Mouse (Mus musculus) midbrain, embryonic 14.5 days (tissue): ENCODE data around the gene Ublcp1. TPM values are rescaled to one million over a fixed set of nuclear protein-coding genes. Genes with fewer than 3 reads are reported as not detected.

Experiments
- ATAC-seq: fragments of 200-750 bp; cut with Nextera tagmentation; 2 replicates; pipeline ENCODE4 v1.8.0; 2017; ENCODE audit warnings: moderate number of reproducible peaks, moderate library complexity; ENCODE audit not compliant: low FRiP score, low TSS enrichment
- DNase-seq: peaks from one replicate; pipeline ENCODE4 v3.0.0-alpha.2; 2015
- H3K27ac ChIP-seq: fragments of 300-500 bp; sonication (generic); replicated peaks from 2 replicates; pipeline ENCODE4 v1.5.1; 2014; ENCODE audit warnings: mild to moderate bottlenecking, low read depth, low read length, moderate library complexity
- H3K27me3 ChIP-seq: fragments of 300-500 bp; sonication (generic); 2 replicates; pipeline ENCODE4 v1.6.1; 2014; ENCODE audit warnings: low read length, control low read depth, mixed read lengths; ENCODE audit not compliant: control insufficient read depth, insufficient read depth
- H3K36me3 ChIP-seq: fragments of 300-500 bp; sonication (generic); 2 replicates; pipeline ENCODE4 v1.6.1; 2014; ENCODE audit warnings: low read length, control low read depth; ENCODE audit not compliant: control insufficient read depth, insufficient read depth
- H3K4me1 ChIP-seq: fragments of 300-500 bp; sonication (generic); 2 replicates; pipeline ENCODE4 v1.6.1; 2014; ENCODE audit warnings: mild to moderate bottlenecking, antibody characterized with exemption, low read length, control low read depth; ENCODE audit not compliant: control insufficient read depth, insufficient read depth
- H3K4me2 ChIP-seq: fragments of 300-500 bp; sonication (generic); 2 replicates; pipeline ENCODE4 v1.6.1; 2014; ENCODE audit warnings: mild to moderate bottlenecking, low read length, moderate library complexity
- H3K4me3 ChIP-seq: fragments of 300-500 bp; sonication (generic); replicated peaks from 2 replicates; pipeline ENCODE4 v1.5.1; 2014; ENCODE audit warnings: low read depth, low read length
- H3K9ac ChIP-seq: fragments of 300-500 bp; sonication (generic); replicated peaks from 2 replicates; pipeline ENCODE4 v1.6.1; 2014; ENCODE audit warnings: mild to moderate bottlenecking, low read length, moderate library complexity
- H3K9me3 ChIP-seq: fragments of 300-500 bp; sonication (generic); 2 replicates; pipeline ENCODE4 v1.6.1; 2016; ENCODE audit warnings: low read length, control low read depth, mixed read lengths; ENCODE audit not compliant: control insufficient read depth
- WGBS: fragments of 180-500 bp; shearing (Covaris S2); extraction: QIAGEN DNeasy Blood & Tissue Kit; methylation state at CpG from one replicate; pipeline ENCODE4 v1.1.7; 2014; 5-methylcytosine and 5-hydroxymethylcytosine counted together
- polyA plus RNA-seq: library from polyadenylated mRNA; unstranded; fragments of >200 nt; fragmentation: Nextera tagmentation; extraction: Ambion mirVana; gene quantifications from 2 replicates; pipeline ENCODE4 v1.2.1, GENCODE M21; 2014

Ublcp1 gene
- polyA plus RNA-seq = 64.1 and 72.8 TPM in 2 replicates

DNA sequence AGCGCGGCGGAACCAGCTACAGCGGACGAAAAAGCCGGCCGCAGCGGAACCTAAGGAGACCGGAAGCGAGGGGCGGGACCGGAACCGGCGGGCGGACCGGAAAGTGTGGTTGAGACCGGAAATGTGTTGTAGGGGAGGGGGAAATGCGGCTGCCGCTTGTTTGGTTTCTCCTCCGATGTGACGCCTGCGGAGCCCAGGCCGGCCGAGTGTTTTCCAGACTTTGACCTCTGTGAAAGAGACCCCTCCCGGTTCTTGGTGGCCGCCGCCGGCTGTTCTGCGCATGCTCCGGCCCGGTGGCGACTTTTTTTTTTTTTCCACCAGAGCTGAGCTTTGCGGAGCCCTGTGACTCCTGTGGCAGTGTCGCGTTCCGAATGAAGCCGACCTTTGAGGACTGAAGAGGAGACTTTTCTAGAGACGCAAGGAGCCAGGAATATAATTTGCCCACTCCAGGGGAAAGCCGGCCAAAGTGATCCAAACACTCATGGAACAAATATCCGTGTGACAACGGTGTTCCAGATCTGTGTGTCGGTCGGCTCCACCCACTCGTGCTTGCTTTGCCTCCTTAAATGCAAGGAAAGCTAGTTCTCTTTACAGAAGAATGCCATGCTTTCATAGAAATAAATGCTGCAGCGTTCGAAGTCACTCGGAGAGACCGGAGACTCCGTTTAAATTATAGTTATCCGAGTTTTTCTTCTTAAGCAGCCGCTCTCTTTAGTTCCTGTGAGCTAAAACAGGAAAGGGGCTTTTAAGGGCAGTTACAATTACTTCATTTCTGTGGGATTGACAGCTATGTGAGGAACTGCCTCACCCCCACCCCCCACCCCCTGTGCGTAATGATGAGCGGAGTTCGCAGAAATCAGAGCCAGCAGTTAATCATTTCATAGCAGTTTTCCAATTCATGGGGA lies at the start of gene Ublcp1:
Ublcp1 (minus strand) TSS at position 67 of the 905 bp plus-strand sequence.
- H3K27ac ChIP-seq = peak within 1 kb of the TSS; percentile 84
- peak within 1 kb of the TSS; percentile 96 for H3K4me3 ChIP-seq
- peaks cover 12% of the 10 kb centered on the region; the same call in 1 of the 2 replicates for H3K4me1 ChIP-seq
- under 1% methylated on average over 54 of the region's 54 CpGs for WGBS
- H3K9me3 ChIP-seq = no peaks in the 10 kb centered on the region
- H3K36me3 ChIP-seq = peaks cover 4% of the 10 kb centered on the region; the same call in 1 of the 2 replicates
- peak within 1 kb of the TSS; percentile 94 for H3K4me2 ChIP-seq
- DNase-seq = peak; percentile 95
- H3K9ac ChIP-seq = peak within 1 kb of the TSS; percentile 94
- no peaks in the 10 kb centered on the region for H3K27me3 ChIP-seq
- peak; percentile 93 for ATAC-seq

DNA sequence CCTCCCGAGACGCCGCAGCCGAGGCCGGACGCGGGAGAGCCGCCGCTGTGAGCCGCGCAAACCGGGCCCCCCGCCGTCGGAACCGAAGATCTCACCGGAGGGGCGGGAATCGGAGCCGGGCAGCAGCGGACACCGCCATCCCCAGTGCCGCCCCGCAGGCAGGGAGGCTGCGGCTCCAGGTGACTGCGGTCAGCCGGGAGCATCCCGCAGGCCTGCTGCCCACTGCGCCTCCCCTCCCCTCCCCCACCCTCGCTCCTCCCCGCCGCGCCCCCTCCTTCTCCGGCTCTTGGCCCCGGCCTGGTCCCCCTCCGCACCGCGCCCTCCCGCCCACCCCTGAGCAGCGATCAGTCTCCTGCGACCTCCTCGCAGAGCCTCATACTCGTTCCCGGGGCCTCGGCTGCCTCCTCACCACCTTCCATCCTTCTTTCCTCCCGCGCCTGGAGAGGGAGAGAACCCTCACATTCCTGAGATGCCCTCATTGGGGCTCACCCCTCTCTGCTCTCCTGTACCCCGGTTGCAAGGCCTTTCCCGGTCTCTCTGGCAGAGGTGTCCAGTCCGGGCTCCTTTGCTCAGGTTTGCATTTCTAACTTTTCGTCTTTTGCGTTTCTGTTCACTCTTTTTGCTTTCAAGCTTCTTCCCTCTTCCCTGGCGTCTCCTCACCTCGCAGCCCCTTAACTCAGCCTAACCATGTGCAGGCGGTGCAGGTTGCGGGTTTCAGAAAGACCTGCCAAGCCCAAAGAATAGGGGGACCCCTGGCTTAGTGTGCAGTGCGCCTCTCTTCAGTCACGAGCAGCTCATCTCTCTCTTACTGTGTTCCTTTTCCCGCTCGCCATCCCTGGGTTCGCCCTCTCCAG lies 49.0 kb upstream of the Ublcp1 start:
- H3K27me3 ChIP-seq = no peaks in the 10 kb centered on the region
- H3K4me2 ChIP-seq = peak overlapping the region; percentile 85
- peak overlapping the region; percentile 95 for H3K27ac ChIP-seq
- no peaks in the 10 kb centered on the region for H3K36me3 ChIP-seq
- H3K4me3 ChIP-seq = peak overlapping the region; percentile 97
- DNase-seq (peak; percentile 67), ATAC-seq (peak; percentile 63)
- peaks cover 13% of the 10 kb centered on the region; the same call in 1 of the 2 replicates for H3K4me1 ChIP-seq
- H3K9ac ChIP-seq = peak overlapping the region; percentile 96
- H3K9me3 ChIP-seq = no peaks in the 10 kb centered on the region
- under 1% methylated on average over 51 of the region's 61 CpGs for whole genome bisulfite sequencing

DNA sequence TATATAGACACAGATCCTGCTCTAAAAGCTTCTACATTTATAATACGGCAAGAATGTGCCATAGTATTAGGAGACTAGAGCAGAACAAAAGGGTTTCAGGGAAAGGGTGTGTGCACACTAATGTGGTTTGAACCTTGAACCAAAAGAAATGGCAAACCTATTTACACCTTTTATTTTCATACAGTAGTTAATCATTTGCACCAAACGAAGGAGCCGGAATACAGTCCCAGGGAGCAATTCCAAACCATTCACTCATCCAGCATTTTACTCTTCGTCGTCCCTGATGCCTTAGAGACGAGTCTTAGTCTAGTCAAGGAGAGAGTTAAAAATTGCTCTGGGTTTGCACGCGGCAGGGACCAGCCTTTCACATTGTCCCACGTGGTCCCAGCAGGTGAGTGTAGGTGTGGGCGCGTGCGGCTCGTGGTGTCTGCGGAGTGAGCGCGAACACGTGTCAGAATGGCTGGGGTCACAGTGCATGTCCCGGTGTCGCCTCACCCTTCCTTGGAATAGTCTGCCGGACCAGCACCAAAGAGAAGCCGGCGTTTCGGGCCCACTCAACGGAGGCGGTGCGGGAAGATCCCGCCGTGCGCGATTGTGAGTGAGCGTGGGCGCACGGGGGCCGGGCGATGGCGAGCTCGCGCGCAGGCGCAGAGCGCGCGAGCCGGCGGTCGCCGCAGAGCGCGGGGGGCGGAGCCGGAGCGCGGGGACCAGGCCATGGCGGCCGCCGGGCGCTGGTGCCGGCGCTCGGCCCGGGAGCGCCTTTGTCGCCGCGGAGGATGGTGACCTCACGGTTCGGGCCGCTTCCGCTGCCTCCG lies 48.2 kb upstream of the Ublcp1 start, which contains the start of gene Rnf145:
Rnf145 (plus strand) TSS at position 684 of the 815 bp plus-strand sequence.
- Histone ChIP-seq H3K27ac (peak within 1 kb of the TSS; percentile 95), H3K4me3 (peak within 1 kb of the TSS; percentile 97), H3K4me1 (peaks cover 13% of the 10 kb centered on the region; the same call in 1 of the 2 replicates), H3K9me3 (no peaks in the 10 kb centered on the region), H3K9ac (peak within 1 kb of the TSS; percentile 96), H3K27me3 (no peaks in the 10 kb centered on the region), H3K36me3 (no peaks in the 10 kb centered on the region), H3K4me2 (peak within 1 kb of the TSS; percentile 85)
- DNase-seq = peak; percentile 91
- under 1% methylated on average over 69 of the region's 70 CpGs for WGBS
- ATAC-seq = peak; percentile 91

DNA sequence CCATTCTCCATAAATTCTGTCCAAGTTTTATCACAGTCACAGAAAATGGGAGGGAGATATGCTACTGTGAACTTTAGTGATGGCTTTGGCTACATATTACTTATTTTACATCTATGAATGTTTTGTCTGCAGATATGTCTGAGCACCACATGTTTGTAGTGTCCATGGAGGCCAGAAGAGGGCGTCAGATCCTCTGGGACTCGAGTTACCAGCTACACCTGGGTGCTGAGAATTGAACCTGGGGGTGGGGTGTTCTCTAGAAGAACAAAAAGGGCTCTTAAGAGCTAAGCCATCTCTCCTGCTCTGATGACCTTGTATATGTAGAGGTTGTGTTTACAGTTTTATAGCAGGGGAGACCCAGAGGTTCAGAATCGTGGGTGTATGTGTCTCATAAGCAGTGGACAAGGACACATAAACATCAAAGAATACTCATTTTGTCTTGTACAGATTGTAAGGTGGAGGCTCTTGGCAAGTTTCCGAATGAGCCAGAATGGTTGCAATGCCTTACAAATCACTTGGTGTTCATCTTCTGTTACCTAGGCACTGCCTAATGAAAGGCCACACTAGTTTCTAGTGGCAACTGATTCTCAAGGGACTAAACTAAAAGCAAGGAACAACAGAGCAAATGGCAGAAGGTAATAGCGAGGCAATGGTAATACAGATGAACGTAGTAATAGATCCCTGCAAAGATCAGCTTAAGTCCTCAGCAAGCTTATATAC lies 47.4 kb upstream of the Ublcp1 start:
- Histone ChIP-seq H3K4me1 (peaks cover 13% of the 10 kb centered on the region; the same call in 1 of the 2 replicates), H3K36me3 (no peaks in the 10 kb centered on the region), H3K27ac (peak overlapping the region; percentile 95; the same call in 1 of the 2 replicates), H3K27me3 (no peaks in the 10 kb centered on the region), H3K9me3 (no peaks in the 10 kb centered on the region), H3K4me2 (peak overlapping the region; percentile 85), H3K9ac (peak overlapping the region; percentile 96), H3K4me3 (peak overlapping the region; percentile 97)
- ATAC-seq = no peak
- DNase-seq = peak; percentile 19
- 47% methylated on average over 6 of the region's 6 CpGs for WGBS

DNA sequence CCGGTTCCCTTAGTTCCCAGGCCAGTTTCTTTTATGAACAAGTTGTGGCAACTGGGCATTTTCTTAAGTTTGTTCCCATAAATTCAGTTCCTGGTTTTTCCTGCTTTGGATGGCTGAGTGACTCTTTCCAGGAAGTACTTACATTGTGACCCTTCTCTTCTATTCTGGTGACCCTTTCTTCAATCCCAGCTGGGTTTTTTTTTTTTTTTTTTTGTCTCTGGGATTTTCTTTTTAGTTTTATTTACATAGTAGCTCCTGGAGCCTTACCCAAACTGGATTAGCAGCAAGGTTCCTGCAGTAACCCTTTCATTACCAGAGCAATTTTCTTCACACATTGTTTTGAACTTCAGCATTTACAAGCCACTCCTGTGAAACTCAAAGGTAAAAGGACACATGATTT lies 46.1 kb upstream of the Ublcp1 start:
- Histone ChIP-seq H3K4me2 (no peak overlapping the region), H3K4me1 (peaks cover 7% of the 10 kb centered on the region; the same call in 1 of the 2 replicates), H3K4me3 (no peak overlapping the region), H3K9me3 (no peaks in the 10 kb centered on the region), H3K9ac (no peak overlapping the region), H3K27me3 (no peaks in the 10 kb centered on the region), H3K36me3 (no peaks in the 10 kb centered on the region), H3K27ac (no peak overlapping the region)
- DNase-seq = no peak
- no peak for ATAC-seq
- 7% methylated on average over 1 of the region's 1 CpGs for WGBS

DNA sequence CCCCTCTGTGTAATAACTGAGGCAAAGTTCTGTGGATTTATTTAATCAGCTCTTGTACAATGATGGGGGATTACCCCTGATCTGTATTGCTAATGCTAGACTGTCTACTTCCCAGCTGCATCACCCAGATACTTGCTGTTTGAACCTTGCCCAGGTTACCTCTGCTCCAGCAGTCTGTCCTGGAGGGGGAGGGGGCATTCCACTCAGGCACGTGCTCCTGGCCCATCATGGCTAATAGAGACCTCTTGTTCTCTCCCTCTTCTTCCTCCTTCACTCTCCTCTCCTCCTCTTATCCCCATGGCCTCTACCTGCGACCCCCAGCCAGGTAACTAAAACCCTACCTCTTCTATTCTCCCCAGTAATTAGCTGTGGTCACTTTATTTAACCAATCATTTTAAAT lies 44.4 kb upstream of the Ublcp1 start:
- no peak overlapping the region for H3K4me2 ChIP-seq
- H3K27me3 ChIP-seq = no peaks in the 10 kb centered on the region
- DNase-seq = no peak
- H3K4me1 ChIP-seq = no peaks in the 10 kb centered on the region
- no peaks in the 10 kb centered on the region for H3K9me3 ChIP-seq
- ATAC-seq = no peak
- WGBS = 57% methylated on average over 2 of the region's 2 CpGs
- no peak overlapping the region for H3K9ac ChIP-seq
- no peaks in the 10 kb centered on the region for H3K36me3 ChIP-seq
- no peak overlapping the region for H3K4me3 ChIP-seq
- no peak overlapping the region for H3K27ac ChIP-seq

DNA sequence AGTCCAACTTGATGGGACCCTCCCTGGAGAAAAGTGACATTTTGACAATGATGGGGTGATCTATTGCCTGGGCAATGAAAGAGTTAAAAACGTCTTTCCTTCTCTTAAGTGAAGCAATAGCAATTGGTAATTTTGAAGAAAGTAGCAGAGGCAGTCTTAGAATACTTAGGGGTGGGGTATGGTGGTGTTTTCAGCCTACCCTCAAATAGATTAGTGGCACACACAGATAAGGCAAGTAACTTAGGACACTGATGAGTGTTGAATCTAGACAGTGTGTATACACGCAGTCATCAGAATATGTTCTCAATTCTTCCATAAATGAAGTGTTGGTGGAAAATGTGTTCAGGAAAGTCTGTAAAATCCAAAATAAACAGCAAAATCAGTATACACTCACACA lies 42.7 kb upstream of the Ublcp1 start:
- Histone ChIP-seq H3K9ac (no peak overlapping the region), H3K4me2 (no peak overlapping the region), H3K27me3 (no peaks in the 10 kb centered on the region), H3K9me3 (no peaks in the 10 kb centered on the region), H3K4me3 (no peak overlapping the region), H3K36me3 (no peaks in the 10 kb centered on the region), H3K4me1 (no peaks in the 10 kb centered on the region), H3K27ac (no peak overlapping the region)
- ATAC-seq (no peak), DNase-seq (no peak)
- WGBS = 73% methylated on average over 2 of the region's 2 CpGs
